Mouse (Mus musculus): ENCODE data around the gene Sez6l.

The Sez6l gene

DNA sequence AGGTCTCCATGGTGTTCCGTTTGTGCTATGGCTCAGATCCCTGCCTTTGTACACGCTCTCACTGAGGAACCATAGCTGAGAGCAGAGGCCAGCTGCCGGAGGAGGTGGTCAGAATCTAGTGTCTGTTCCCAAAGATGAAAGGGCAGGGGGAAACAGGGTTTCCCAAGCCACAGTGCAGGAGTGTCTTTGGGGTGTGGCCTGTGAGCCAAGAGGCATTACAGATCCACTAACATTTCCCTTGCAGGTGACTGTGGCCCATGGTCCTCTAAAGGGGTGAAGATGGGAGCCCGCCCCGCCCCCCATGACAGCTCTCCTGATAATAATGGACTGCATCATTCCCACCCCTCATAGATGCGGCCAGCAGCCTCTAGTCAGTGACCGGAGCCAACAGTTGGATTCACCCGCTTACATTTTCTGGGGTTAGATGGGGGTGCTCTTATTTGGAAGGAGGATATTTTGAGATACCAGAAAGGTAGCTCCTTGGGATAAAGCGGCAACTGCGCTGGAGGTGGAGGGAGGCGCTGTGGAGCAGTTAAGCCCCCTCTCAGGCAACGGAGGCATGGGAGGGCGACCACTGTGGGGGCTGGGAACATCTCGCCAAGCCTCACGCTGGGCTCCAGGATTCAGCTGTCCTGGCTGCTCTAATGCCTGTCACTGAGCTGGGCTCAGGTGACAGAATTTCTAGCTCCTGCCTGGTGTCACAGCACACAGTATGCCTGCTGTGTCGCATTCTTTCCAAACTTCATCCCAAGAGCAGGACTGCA lies 43.5 kb downstream of the Sez6l start:
- no peak for DNase-seq (ENCODE audit: low read depth)

DNA sequence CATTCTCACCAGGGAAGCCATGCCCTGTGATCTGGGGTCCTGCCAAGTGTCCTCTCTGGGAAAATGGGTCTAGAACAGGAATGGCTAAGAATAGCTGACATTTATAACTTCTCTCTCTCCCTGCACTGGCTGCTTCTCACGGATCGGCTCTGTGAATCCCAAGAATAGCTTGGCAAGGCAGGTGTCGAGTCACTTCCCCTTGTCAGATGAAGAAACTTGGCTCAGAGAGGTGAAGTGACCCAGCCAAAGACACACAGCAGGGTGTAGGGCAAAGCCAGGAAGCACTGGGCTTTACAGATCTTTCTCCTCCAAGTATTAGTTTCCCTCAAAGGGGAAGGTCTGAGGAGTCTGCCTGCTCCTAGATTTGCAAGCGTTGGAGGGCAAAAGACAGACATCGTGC lies 44.1 kb downstream of the Sez6l start:
- no peak for DNase-seq (ENCODE audit: low read depth)

DNA sequence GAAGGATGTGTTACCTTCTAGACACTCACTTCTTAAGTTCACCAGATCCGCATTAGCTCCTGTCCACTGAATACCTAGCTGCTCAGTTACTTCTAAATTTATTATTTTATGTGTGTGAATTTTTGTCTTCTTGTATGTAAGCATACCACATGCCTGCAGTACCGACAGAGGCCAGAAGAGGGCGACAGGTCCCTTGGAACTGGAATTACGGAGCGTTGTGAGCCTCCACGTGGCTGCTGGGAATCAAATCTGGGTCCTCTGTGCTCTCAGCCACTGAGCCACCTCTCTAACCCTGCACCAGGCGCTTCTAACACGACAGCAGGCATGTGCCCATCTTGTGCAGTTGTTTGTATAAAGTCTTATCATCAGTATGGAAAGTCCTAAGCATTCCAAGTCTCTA lies 44.8 kb downstream of the Sez6l start:
- peak; percentile 6 for DNase-seq (ENCODE audit: low read depth)

DNA sequence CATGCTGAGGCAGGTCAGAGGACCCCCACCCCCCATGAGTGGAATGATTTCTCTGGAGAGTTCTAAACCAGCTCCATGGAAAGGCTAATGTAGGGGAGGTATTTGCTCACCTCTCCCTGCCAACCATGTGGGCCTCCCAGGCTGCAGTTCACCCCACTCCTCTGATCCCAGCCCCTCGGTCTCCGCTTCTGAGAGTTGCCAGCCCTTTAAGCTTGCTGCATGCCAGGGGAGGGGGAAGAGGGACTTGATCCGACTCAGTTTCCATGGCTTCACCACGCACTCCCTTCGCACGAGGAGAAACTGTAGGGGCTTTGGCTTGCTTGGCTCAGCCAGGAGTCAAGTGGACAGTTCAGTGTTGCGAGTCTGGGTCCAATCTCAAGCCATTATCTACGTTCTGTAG lies 45.9 kb downstream of the Sez6l start:
- no peak for DNase-seq (ENCODE audit: low read depth)

DNA sequence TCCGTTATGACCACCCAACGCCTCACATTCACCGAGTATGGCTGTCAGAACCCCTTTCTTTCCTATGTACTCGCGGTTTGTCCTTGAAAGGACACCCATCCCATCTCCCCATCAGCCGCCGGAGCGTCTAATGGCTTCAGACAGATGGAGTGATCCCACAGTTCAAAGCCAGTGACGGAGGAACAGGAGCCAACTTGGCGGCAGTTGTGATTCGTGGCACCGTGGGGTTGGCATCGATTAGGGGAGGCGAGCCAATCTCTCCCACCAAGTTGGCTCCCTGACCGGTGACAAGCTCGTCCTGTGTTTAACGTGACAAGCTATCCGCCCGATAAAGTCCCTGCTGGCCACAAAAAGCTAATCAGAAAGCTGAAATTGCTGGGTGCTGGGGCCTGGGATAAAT lies 50.0 kb downstream of the Sez6l start:
- DNase-seq (ENCODE audit: low read depth) = no peak

DNA sequence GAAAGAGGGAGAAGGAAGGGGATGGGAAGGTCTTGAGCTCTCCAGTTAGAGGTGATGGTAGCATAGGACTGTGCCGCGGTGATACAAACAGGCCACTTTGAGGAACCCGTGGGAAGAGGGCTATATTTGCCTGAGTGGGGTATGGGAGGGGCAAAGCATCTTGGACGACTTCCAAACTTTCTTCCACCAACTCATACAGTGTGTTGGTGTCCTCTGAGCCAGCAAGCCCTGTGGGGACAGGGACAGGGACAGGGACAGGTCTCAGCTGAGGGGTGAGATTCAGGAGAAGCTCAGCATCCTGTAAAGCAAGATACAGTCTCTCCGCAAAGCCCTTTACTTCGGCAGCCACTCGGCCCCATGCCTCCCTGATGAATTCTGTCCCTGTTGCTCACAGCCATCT lies 50.5 kb downstream of the Sez6l start:
- no peak for DNase-seq (ENCODE audit: low read depth)

DNA sequence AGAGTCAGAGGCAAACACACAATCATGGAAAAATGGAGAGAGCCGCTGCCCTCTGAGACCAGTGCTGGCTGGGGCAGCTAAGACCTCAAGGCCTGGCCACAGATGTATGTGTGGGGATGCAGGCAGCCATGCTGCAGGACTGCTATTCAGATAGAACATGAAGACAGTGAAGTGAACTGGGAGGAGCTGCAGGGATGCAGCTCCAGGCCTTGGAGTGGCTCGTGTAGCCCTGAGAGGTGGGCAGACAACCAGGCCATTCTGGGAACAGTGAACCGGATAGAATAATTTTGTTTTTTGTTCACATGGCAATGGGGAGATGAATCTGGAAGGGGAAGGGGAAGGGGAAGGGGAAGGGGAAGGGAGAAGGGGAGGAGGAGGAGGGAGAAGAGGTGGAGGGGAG lies 51.0 kb downstream of the Sez6l start:
- DNase-seq (ENCODE audit: low read depth) = no peak

DNA sequence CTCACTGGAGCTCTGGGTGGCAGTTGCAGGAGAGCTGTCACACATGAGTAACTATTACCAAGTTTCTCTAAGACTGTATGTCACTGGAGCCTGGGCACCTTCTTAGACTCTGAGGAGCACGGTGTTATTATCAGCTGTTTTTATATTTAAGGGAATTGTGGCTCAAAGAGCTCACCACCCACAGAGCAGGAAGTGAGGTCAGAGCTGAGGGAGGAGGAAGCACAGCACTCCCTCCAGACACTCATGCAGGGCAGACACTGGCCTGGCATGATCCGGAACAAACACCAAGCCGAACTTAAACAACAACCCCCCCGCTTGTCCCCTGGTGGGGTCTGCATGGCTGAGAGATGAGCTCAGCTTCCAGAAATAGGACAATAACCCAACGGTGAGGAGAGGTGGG lies 51.7 kb downstream of the Sez6l start:
- DNase-seq (ENCODE audit: low read depth) = no peak

DNA sequence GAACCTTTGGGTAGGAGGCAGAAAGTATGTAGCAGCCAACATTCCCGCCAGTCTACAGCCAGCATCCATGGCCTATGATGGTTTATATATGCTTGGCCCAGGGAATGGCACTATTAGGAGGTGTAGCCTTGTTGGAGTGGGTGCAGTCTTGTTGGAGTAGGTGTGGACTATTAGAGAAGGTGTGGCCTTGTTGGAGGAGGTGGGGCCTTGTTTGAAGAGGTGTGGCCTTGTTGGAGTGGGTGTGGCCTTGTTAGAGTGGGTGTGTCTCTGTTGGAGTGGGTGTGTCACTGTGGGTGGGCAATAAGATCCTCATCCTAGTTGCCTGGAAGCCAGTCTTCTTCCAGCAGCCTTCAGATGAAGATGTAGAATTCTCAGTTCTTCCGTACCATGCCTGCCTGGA lies 53.2 kb downstream of the Sez6l start:
- DNase-seq (ENCODE audit: low read depth) = no peak

DNA sequence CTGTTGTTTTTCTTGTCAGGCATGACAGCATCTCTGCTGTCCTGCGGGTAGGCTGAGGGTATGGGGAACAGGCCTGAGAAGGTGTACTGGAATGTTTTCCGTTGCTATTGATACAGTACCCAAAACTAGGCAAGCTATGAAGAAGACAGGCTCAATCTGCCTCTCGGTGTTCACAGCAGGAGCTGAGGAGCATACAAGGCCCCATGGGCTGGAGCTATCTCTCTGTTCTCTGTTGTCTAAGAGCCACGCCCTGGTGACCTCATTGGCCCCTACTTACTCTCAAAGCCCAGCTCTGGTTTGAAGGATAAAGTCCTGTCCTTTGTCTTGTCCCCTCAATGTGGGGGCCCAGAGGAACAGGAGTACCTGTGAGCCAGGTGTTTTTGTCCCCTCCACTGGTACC lies 53.7 kb downstream of the Sez6l start:
- DNase-seq (ENCODE audit: low read depth) = no peak

DNA sequence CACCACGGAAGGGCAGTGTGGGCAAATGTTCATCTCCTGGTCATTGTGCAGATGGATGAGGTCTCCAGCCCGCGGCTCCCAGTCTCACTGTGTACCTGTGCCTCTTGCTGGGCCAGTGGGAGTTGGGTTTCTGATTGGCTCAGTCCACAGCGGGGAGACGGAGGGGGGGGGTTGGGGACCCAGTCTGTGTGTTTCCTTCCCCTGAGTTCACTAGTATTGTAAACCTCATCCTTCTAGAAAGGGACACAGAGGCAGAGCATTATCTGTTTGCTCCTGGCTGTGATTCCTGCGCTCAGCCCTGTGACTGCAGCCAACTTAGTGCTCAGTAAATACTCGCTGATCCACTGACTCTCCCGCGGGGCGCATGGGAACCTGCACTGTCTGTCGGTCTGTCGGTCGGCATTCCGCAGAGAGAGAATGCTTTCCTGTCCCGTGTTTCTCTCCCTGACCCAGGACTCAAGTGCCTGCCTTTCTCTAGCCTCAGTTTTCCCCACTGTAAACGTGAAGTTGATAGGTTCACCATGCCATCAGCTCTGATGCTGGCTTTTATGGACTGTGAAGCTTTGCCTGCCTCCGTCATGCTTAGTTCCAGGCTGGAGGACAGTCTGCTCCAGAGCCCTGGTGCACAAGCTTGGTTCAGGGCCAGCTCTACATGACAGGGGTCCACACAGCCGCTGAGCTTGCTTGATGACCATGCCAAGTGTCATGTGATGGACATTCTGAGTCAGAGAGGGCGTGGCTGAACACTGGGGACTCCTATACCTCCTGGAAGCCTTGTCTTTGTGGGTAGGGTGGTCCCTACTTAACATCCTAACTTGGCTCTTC lies 55.1 kb downstream of the Sez6l start:
- DNase-seq (ENCODE audit: low read depth) = no peak

DNA sequence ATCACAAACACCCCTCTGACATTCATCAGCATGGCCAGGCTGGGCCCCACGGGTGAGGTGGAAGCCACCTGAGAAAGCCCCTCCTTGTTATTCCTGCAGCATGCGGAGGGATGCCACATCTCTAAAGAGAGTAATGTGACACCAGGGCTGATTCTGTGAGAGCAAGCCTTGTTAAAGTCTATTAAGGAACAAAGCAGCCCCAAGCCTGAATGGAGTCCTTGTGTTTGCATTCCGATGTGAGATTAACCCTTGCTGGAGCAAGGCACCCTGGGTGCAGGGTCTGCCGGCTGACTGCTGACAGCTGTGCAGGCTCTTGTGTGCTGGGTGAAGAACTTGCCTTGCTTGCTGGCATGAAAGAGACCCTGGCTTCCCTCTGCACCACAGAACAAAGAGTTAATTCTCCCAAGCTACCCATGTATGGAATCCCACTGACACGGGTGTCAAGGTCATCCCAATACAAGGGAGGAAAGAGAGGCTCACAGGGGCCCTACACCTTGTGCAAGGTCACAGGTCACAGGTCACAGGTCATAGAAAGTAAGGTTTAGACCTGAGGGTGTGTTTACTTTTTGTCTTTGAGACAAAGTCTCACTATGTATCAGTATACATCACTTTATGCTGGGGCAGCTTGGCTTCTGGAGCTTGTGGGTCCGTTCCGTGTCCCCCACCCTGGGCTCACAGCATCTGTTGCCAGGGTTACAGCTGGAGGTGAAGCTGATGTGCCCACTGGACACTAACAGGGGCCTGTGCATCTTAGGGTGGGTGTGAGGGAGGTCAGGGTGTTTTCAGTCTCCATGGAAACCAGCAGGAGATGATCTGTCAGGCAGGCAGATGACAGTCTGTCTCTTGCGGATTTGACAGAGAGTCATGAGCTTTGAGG lies 55.9 kb downstream of the Sez6l start:
- DNase-seq (ENCODE audit: low read depth) = no peak

DNA sequence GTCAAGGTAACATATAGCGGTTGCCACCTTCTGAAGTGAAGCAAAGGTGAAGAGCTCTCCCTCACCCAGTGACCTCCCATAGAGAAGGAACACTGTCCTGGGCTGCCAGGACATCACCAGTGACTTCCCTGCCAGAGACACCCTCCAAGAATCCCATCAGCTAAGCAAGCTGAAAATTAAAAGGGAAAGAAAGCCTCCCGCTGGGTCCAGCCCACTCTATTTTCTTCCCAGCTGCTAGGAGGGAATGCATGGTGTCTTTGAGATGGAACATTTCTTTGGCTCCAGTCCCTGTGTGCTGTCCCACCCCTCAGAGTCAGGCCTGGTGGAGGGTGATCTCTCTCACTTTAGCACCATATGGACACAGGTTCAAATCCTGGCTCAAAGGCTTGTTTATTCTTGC lies 58.2 kb downstream of the Sez6l start:
- DNase-seq (ENCODE audit: low read depth) = no peak

DNA sequence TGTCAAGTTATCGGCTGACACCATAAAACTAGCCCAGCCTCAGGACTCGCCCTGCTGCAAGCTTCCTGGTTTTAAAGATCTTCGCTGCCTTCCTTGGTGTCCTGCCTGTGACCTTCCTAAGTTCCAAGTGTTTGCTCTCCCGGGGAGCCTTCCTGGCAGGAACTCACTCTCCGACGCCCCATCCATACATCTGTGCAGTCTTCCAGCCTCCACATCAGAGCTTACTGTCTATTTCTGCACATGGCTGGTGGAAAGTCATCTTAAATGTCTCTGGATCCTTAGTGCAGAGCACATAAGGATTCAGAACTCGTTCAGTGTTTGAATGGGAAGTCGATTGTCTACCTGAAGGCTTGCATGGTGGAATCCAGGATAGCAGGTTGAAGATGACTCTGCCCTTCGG lies 59.5 kb downstream of the Sez6l start:
- DNase-seq (ENCODE audit: low read depth) = no peak

DNA sequence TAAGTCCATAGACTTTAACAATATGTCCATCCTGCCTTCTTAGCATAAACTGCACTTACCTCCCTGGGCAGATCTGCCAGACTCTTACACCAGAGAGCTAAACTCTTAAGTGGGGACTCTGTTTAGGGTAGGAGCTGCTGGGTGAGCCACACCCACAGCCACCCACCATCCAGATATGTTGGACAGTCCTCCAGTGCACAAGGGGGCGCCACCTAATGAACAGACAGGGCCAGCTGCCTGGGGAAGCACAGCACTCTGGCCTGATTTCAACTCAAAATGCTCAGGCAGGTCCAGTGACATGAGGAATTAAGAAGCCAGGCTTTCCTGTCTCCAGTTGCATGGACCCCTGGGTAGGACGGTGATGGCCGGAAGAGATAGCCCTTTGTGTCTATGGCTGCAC lies 60.5 kb downstream of the Sez6l start:
- DNase-seq (ENCODE audit: low read depth) = peak; percentile 9

DNA sequence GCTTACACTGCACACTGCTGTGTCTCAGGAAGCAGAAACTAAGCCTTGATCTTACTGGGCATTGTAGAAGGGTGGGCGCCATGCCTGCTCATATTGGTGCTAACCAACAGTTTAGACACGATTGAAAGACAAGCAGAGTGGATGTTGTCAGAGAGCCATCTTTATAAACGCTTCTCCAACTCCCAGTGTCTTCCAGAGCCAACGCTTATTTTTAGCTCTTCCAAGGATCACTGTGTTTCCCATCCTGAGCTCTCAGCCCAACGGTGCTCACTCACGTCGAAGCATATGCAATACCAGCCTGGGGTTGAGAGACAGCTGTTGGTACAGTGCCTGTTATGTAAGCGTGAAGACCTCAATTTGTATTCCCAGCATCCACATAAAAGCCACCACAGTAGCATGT lies 66.6 kb downstream of the Sez6l start:
- DNase-seq (ENCODE audit: low read depth) = no peak

DNA sequence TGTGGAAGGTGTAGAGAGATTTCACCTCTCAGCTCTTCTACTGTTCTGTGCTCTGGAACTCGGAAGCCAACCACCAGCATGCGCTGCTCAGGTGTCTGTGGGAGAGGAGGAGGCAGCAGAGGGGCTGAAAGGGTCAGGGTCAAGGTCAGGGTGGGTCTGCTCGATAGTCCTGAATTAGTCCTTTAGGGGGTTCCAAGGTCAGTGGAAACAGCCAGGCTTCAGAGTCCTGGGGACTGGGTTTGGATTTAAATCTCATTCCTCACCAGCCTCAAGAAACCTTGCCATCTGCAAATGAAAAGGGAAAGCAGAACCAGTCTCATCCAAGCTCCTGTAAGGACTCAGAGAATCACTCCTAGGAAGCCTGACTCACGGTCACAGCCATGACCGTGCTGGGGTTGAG lies 67.1 kb downstream of the Sez6l start:
- no peak for DNase-seq (ENCODE audit: low read depth)

DNA sequence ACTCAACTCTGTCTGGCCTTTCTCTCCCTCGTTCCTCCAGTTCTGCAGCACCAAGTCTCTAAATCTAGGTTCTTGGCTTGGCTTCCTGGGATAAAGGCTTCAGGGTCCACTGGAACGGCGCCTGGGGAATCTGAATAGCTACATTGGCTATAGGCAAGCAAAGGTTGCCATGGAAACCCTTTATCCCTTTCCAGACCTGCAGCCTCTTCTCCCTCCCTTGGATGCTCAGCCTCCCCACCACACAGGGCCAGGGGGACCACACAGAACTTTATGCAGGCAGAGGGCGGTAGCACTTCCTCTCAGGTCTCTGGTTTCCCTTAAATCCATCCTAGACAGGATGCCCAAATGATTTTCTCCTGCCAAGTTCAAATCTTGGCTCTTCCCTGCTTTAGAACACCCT lies 71.4 kb downstream of the Sez6l start:
- DNase-seq (ENCODE audit: low read depth) = no peak

DNA sequence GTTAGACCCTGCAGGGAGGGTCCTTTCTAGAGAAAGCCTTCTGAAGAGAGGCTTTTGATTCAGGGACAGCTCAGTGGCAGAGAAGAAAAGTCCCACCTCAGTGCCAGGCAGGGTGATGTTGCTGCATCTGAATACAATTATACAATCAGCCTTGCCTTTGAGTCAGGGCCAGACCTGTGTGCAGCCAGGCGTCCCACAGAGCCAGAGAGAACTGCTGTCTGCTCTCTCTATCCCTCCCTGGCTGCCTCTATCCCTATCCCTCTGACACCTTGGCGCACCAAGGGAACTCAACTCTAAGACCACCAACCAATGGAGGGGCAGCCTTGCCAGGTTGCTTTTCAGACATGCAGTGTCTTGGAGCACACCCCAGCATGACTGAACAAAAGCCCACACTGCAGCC lies 75.6 kb downstream of the Sez6l start:
- no peak for DNase-seq (ENCODE audit: low read depth)

DNA sequence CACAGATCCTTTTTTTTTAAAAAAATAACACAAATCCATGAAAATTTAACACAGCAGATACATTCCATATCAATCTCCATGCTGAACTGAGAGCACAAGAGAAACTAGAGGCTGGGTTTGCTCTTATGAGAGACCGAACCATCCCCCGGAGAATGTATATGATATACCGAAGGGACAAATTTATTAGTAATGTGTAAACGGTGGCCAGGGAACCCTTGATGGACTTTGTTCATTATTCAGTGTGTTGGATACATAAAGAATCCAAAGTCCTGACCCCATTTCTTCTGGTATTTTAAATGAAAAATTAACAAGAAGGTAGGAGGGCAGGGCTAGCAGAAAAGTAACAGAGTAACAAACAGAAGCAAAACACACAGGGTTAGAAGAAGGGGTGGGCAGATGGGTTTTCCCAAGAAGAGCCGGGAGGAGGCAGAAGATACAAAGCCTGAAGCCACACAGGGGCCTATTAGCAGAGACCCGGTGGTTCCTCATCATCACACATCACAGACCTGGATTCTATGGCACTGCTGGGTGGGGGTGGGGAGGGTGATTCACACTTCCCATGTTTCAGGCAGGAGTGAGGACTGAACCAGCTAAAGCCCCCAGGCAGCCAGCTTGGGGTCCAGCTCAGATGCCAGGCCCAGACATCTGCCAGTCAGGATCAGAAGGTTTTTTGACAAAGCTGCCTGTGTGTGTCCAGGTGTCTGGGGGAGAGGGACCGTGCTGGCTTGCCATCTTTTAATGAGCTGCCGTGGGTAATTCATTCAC lies 76.9 kb downstream of the Sez6l start:
- no peak for DNase-seq (ENCODE audit: low read depth)

DNA sequence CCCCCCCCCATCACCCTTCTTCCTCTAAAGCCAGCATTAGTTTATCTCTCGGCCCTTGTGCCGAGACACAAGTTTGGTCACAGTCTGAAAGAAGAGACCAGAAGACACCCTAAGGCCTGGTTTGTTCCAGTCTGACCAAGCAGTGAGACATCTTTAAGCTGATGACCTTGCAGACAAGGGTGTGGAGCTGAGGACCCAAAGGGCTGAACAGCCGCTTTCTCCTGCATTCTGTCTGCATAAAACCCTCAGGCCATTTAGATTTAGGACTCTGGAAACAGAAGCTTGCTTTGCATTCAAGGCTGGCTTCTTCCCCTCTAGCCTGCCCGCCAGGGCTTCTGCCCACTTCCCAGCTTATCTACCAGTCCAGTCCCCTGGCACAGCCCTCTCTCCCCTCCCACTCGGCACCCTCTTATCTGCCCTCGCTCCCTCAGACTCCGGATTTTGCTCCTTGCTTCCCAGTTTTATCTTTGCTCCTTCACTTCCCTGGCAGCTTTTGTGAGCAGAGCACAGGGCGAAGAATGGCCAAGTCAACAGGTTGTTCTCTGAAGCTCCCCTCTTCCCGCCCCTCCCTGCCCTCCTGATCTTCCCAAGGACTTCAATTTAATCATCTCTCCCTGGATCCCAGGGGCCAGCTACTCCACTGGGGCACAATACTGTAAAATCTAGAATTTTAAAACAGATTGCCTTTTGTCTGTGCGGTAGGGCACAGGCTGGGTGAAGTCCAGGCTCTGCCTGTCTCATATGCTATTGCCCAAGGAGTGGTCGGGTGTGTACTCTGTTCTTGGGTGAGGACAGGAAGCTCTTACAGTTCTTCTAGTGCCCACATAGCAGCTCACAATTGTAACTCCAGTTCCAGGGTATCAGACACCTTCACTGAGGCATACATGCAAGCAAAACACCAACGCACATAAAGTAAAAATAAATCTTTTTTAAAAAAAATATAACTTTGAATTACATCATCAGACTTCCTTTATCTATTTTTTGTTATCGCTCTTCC lies 77.8 kb downstream of the Sez6l start:
- DNase-seq (ENCODE audit: low read depth) = no peak
